26 mouse cellular contexts compared by ENCODE assay signal in the genomic region with DNA sequence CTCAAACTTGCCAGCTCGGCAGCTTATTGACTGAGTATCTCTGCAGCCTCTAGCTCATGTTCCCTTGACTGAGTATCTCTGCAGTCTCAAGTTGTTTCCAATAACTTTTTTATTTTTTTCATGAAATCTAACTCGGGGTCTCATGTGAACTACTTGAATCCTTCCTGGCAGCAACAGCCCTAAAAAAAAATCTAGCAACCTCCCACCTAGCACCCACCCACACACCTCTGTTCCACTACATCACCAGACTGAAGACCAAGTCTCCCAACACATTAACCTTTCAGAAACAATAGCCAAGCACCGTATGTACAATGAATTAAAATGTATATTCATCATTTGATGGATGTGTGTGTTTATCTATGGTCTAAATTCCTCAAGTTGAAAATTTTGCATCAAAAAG.
"Had no signal": no experiment of that assay in that cellular context is flagged by ENCODE, and none has a peak within 500 bp of the region (broad histone marks: within the 10 kb centered on the region; RNA-seq: fewer than 3 reads in every experiment).

No protein-coding gene starts in this region.

- H3K36me3 ChIP-seq: heart, embryonic 10.5 days; heart, embryonic 12.5 days; hindbrain, embryonic 10.5 days; hindbrain, embryonic 12.5 days; intestine, embryonic 15.5 days; limb, embryonic 10.5 days; limb, embryonic 12.5 days had no signal

- H3K4me1 ChIP-seq: heart, embryonic 12.5 days; hindbrain, embryonic 10.5 days; hindbrain, embryonic 12.5 days; intestine, embryonic 15.5 days; limb, embryonic 10.5 days; limb, embryonic 12.5 days had no signal

- H3K4me2 ChIP-seq: heart, embryonic 12.5 days; hindbrain, embryonic 12.5 days; hindbrain, embryonic 14.5 days; intestine, embryonic 15.5 days; limb, embryonic 12.5 days had no signal

- H3K4me3 ChIP-seq: gastrocnemius, adult 2 months; heart, embryonic 10.5 days; heart, embryonic 12.5 days; hindbrain, embryonic 10.5 days; hindbrain, embryonic 12.5 days; intestine, embryonic 15.5 days; layer of hippocampus, adult 2 months; left cerebral cortex, adult 2 months; limb, embryonic 10.5 days; limb, embryonic 12.5 days had no signal

- ATAC-seq: forebrain, embryonic 16.5 days; hindbrain, embryonic 16.5 days; inflammation-experienced regulatory T-cells, adult 6 months; intestine, embryonic 15.5 days; intestine, postnatal 0 days had no signal

- H3K27me3 ChIP-seq: heart, embryonic 12.5 days; hindbrain, embryonic 12.5 days; intestine, embryonic 15.5 days; limb, embryonic 12.5 days had no signal

- H3K27ac ChIP-seq: gastrocnemius, adult 2 months; heart, embryonic 10.5 days; hindbrain, embryonic 10.5 days; hindbrain, embryonic 12.5 days; hindbrain, embryonic 14.5 days; intestine, embryonic 15.5 days; layer of hippocampus, adult 2 months; left cerebral cortex, adult 2 months; limb, embryonic 10.5 days; limb, embryonic 12.5 days had no signal

- H3K9ac ChIP-seq: heart, embryonic 12.5 days; hindbrain, embryonic 12.5 days; hindbrain, embryonic 14.5 days; intestine, embryonic 15.5 days; limb, embryonic 12.5 days had no signal

- DNase-seq: gastrocnemius, adult 2 months; gastrocnemius, postnatal 10 days; gastrocnemius, postnatal 25 days; heart, adult 18-20 months; heart, postnatal 10 days; heart, postnatal 4 days; kidney, adult 18-20 months; kidney, adult 8-10 months; kidney, postnatal 10 days; kidney, postnatal 25 days; kidney, postnatal 4 days; liver had no signal

- H3K9me3 ChIP-seq: heart, embryonic 10.5 days; hindbrain, embryonic 10.5 days; hindbrain, embryonic 12.5 days; intestine, embryonic 15.5 days; limb, embryonic 10.5 days; limb, embryonic 12.5 days had no signal
